Mouse (Mus musculus) heart, embryonic 15.5 days (tissue): ENCODE measurements at regions not wholly inside any gene's neighbourhood (a gene's known extent, or its start where the extent isn't known, plus 50 kb on each side); places are given as distances from the start of the nearest gene placed in this dataset.
"Not testable (repeated sequence)": the region's sequence is repeated elsewhere in the genome, so short reads cannot be mapped to it uniquely, and the experiment has no call there.

Experiments used
- ATAC-seq: fragments of 200-750 bp; cut with Nextera tagmentation; replicated peaks from 2 replicates; pipeline ENCODE4 v1.8.0; 2017; ENCODE audit warnings: low read depth, moderate TSS enrichment; ENCODE audit not compliant: insufficient number of reproducible peaks, insufficient read depth, low FRiP score
- H3K27ac ChIP-seq: fragments of 300-500 bp; sonication (generic); 2 replicates; pipeline ENCODE4 v1.5.1; 2015; ENCODE audit warnings: mild to moderate bottlenecking, inconsistent platforms
- H3K27me3 ChIP-seq: fragments of 300-500 bp; sonication (generic); 2 replicates; pipeline ENCODE4 v1.6.1; 2015; ENCODE audit warnings: inconsistent platforms
- H3K36me3 ChIP-seq: fragments of 300-500 bp; sonication (generic); 2 replicates; pipeline ENCODE4 v1.6.1; 2015; ENCODE audit warnings: mild to moderate bottlenecking, inconsistent platforms
- H3K4me1 ChIP-seq: fragments of 300-500 bp; sonication (generic); replicated peaks from 2 replicates; pipeline ENCODE4 v1.6.1; 2015; ENCODE audit warnings: inconsistent platforms
- H3K4me2 ChIP-seq: fragments of 300-500 bp; sonication (generic); 2 replicates; pipeline ENCODE4 v1.6.1; 2015; ENCODE audit warnings: inconsistent platforms, mild to moderate bottlenecking, moderate library complexity
- H3K4me3 ChIP-seq: fragments of 300-500 bp; sonication (generic); 2 replicates; pipeline ENCODE4 v1.5.1; 2015; ENCODE audit warnings: mild to moderate bottlenecking, inconsistent platforms
- H3K9ac ChIP-seq: fragments of 300-500 bp; sonication (generic); 2 replicates; pipeline ENCODE4 v1.6.1; 2015; ENCODE audit warnings: mild to moderate bottlenecking, inconsistent platforms
- H3K9me3 ChIP-seq: fragments of 300-500 bp; sonication (generic); replicated peaks from 2 replicates; pipeline ENCODE4 v1.6.1; 2016; ENCODE audit warnings: inconsistent platforms
- WGBS: fragments of 180-500 bp; shearing (Covaris S2); methylation state at CpG from one replicate; pipeline ENCODE4 v1.1.7; 2015; ENCODE audit warnings: mixed read lengths; 5-methylcytosine and 5-hydroxymethylcytosine counted together

DNA sequence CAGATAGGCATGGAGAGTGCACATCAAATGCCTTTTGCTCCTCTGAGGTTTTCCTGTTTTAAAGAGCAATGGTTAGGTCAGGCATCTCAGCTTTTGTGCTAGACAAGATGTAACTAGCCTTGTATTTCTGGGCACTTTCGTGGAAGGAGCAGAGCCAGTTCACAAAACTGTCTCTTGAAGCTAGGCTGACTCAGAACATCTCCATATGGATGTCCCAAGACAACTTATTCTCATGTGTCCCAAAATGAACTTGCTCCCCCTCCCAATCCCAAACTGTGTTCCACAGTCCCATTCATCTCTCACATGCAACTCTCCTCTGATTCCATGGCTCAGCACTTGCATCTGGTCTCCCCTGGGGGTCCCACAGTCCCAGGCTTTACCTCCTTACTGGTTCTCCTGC is 135.5 kb downstream of the Snx18 start:
- Histone ChIP-seq H3K36me3 (no peaks in the 10 kb centered on the region), H3K27me3 (no peaks in the 10 kb centered on the region), H3K27ac (no peak overlapping the region), H3K4me3 (no peak overlapping the region), H3K4me1 (0 out of 2 replicates have a peak, but pooled peaks cover 4% of the 10 kb centered on the region), H3K9me3 (no peaks in the 10 kb centered on the region), H3K9ac (no peak overlapping the region), H3K4me2 (no peak overlapping the region)
- no peak for ATAC-seq
- 83% methylated on average over 1 of the region's 1 CpGs for WGBS

DNA sequence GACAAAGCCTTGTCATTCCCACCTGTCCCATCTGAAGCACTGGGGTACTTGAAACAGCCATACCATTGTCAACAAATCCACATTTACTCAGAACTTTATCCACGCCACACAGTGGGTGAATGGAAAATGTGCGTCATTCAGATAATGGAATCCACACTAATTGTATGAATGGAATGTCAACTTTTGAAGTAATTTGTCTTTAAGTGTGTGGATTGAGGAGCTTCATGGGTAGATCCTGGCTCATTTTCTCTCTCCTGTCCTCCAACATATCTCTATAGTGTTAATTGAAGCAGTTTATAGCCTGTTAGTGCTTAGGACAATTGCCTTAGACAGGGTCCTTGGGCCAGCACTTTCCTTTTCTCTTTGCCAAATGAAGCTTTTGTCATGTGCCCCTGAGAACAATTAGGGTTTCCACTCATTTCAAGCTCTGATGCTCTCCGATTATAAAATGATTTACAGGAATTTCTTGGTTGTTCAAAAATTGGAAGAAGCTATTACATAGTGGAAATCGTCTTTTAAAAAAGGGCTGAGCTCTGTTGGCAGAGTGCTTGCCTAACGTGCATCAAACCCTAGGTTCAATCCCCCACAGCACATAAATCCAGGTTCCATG is 140.4 kb downstream of the Snx18 start:
- Histone ChIP-seq H3K27me3 (no peaks in the 10 kb centered on the region), H3K27ac (no peak overlapping the region), H3K4me2 (no peak overlapping the region), H3K9ac (no peak overlapping the region), H3K4me1 (no peaks in the 10 kb centered on the region), H3K36me3 (no peaks in the 10 kb centered on the region), H3K9me3 (no peaks in the 10 kb centered on the region), H3K4me3 (no peak overlapping the region)
- 66% methylated on average over 5 of the region's 5 CpGs for WGBS
- ATAC-seq, result no peak

DNA sequence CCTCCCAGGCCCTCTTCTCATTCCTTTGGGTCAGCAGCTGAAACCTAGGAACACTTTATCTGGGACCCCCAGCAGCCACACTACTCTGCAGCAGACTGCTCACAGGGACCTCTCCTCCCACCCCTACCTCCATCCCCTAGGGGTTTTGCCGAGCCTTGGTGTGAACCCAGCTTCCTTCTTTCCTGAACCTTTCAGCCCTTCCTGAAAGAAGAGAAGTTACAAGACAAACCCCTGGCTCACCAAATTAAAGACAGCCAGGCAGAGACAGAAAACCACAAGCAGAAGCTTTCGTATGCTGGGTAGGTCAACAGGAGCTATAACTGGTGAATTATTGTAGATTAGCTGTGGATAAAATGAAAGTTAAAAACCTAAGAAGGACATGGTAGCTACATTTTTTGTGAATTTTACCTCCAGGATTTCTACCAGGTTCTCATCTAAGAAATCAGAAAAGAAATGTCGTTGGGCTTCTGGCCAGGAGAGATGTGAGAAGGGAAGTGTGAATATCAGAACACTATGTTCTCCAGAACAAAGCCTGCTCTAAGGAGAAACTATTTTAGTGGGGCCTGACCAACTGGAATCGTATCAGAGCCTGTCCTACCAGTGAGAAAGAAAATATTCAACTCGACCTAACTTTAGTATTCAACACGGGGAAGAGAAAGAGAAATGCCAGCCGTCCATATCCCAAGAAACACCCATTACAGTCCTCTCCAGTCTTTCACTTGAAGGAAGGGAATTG is 147.4 kb downstream of the Snx18 start:
- H3K36me3 ChIP-seq, result no peaks in the 10 kb centered on the region
- WGBS, result 60% methylated on average over 7 of the region's 7 CpGs
- no peak overlapping the region for H3K27ac ChIP-seq
- H3K9ac ChIP-seq, result no peak overlapping the region
- H3K4me3 ChIP-seq, result no peak overlapping the region
- no peak overlapping the region for H3K4me2 ChIP-seq
- H3K27me3 ChIP-seq, result no peaks in the 10 kb centered on the region
- peaks cover 4% of the 10 kb centered on the region; the same call in 1 of the 2 replicates for H3K4me1 ChIP-seq
- no peaks in the 10 kb centered on the region for H3K9me3 ChIP-seq
- ATAC-seq, result no peak

DNA sequence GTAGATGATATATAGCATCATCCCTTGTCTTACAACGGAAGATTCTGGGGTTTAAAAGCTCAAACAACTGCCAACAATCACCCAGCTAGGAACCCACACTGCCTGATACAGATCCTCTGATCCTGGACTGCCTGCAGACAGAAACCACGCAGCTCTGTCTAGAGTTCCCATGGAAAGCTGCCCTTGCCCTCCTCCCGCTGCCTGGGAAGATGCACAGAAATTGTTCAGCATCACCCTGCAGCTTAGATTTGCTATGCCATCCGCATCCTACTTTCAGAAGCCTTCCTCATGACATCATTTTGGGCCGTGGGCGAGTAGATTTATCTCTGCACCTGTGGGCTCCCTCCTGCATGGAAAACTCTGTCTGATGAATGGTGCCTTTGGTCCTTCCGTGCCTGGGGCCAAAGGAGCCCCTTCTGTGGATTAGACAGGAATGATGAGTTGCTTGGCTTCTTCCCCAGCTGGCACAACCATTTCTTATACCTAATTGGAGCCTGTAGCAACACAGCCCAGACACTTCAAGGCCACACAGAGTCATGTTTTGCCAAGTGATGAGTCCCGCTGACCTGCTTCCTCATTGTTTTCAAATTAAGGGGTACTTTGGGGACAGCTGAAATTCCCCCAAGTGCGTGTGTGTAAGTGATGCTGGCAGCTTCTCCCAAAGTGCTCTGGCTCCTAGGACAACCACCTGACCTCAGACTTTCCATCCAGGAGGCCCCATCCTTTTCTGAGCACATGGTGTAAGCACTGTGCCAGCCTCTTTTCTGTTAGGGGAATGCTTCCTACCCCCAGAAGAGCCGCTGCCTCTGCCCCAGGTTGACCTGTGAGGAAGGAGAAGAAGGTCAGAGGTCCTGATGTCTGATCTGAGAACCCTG is 153.9 kb downstream of the Snx18 start:
- H3K27ac ChIP-seq, result no peak overlapping the region
- H3K9me3 ChIP-seq, result no peaks in the 10 kb centered on the region
- H3K4me3 ChIP-seq, result no peak overlapping the region
- no peaks in the 10 kb centered on the region for H3K36me3 ChIP-seq
- ATAC-seq, result no peak
- no peak overlapping the region for H3K9ac ChIP-seq
- H3K4me1 ChIP-seq, result peaks cover 4% of the 10 kb centered on the region; the same call in 1 of the 2 replicates
- H3K4me2 ChIP-seq, result no peak overlapping the region
- WGBS, result 75% methylated on average over 10 of the region's 10 CpGs
- no peaks in the 10 kb centered on the region for H3K27me3 ChIP-seq

DNA sequence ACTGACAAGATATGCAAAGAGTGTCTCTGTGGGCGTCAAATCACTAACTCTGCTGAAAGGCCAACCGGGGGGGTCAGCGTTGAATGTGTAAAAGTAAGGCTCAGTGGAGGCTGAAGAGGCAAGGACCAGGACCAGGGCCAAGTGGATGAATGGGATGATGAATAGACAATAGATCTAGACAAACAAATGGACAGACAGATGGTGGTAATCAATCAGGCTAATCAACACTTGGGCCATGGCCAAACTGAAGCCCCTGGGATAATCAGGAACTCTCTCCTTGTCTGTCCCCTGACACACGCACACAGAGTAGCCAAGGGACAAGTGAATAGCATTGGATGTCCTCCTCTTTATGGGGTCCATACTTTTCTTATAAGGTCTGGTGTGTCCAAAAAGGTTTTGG is 154.9 kb downstream of the Snx18 start:
- Histone ChIP-seq H3K36me3 (no peaks in the 10 kb centered on the region), H3K4me3 (no peak overlapping the region), H3K27ac (no peak overlapping the region), H3K4me2 (no peak overlapping the region), H3K4me1 (peaks cover 4% of the 10 kb centered on the region; the same call in 1 of the 2 replicates), H3K9me3 (no peaks in the 10 kb centered on the region), H3K27me3 (no peaks in the 10 kb centered on the region), H3K9ac (no peak overlapping the region)
- 68% methylated on average over 4 of the region's 4 CpGs for WGBS
- no peak for ATAC-seq

DNA sequence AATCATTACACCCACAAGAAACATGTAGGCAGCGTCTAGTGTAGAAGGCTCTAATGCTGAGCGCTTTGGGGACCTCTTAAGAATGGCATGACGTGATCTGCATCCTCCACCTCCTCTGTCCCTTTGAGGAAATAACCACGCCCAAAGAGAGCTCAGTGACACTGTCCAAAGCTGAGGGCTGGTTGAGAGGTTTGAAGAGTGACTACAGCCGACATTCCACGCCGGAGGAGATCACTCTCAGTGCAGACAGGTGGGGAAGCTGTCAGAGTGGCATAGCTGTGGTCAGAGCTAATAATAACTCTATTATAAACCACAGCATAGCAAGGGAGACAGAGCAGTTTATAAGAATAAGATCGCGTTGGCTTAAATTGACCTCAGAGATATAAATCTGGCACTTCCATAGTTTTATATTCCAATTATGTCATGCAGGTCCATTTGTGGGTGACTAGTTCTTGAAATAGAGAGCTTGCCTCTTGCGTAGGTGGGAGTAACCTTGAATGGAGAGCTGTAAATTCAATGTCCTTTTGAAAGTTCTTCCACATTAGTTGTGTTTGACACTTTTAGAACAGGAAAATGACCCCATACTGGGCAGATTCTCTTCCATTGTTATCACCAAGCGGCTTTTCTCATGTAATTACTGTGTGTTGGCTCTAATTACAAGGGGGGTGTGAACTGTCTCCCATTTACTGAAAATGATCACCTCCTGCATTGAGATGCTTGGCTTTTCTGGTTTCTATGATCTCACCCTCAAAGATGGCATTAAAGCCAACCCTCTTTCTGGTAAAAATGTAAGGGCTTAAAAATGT is 161.7 kb downstream of the BC067074 start:
- Histone ChIP-seq H3K9ac (no peak overlapping the region), H3K9me3 (no peaks in the 10 kb centered on the region), H3K4me1 (peaks cover 4% of the 10 kb centered on the region), H3K4me3 (no peak overlapping the region; the same call in 1 of the 2 replicates), H3K4me2 (peak overlapping the region; percentile 47), H3K27ac (peak overlapping the region; percentile 67), H3K27me3 (no peaks in the 10 kb centered on the region), H3K36me3 (no peaks in the 10 kb centered on the region)
- WGBS, result 32% methylated on average over 11 of the region's 11 CpGs
- ATAC-seq, result peak; percentile 92

DNA sequence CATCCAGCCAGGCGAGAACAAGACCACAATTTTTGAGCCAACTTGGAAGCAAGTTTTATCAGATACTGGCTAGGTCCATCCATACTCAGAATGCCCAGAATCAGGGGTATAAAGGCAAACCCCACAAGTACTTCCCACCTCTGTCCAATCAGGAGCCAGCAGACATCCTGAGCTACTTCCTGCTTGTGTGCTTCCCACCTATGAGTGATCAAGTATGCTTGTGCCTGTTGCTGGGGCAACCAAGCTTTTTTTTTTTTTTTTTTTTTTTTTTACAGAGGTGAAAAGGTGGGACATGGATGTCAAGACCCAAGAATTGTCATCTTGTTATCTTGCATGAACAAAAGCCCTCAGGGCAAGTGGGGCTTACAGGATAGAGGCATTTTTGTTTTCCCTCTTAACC is 155.4 kb downstream of the BC067074 start:
- H3K36me3 ChIP-seq, result no peaks in the 10 kb centered on the region
- ATAC-seq, result no peak
- H3K9me3 ChIP-seq, result no peaks in the 10 kb centered on the region
- no peak overlapping the region for H3K4me2 ChIP-seq
- H3K27ac ChIP-seq, result no peak overlapping the region
- no peak overlapping the region for H3K9ac ChIP-seq
- H3K4me1 ChIP-seq, result no peaks in the 10 kb centered on the region
- 87% methylated on average over 1 of the region's 1 CpGs for WGBS
- H3K27me3 ChIP-seq, result no peaks in the 10 kb centered on the region
- no peak overlapping the region for H3K4me3 ChIP-seq

DNA sequence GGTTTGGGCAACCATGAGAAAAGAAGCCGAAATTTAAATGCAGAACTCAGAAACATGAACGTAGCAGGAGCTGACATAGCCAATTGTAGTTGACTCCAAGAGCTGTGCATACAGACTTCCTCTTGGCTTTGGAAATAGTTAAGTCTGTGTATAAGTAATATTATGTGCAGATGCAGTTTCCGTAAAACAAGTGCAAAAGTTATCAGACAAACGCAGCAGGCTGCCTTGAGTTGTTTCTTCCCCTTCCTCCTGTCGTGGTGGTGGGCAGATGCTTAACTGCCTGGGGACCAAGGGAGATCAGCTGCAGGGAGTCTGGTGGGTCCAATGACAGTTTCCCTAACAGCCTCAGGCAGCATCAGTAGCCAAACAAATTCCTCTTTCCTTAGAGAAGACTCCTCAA is 153.3 kb downstream of the BC067074 start:
- ATAC-seq, result no peak
- 63% methylated on average over 5 of the region's 5 CpGs for WGBS

DNA sequence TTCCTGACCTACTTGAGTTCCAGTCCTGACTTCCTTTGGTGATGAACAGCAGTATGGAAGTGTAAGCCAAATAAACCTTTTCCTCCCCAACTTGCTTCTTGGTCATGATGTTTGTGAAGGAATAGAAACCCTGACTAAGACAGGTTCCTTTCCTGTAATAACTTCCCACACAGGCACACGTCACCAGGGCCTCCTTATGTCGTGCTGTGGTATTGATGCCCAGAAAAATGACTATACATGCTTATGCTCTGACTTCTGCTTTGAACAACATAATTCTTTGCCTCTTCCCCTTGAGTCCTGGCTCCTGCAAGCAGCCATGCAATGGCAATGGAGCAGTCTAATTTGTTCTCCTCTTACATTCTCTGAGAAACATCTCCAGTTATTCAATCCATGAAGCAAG is 151.5 kb downstream of the BC067074 start:
- H3K4me1 ChIP-seq, result peaks cover 15% of the 10 kb centered on the region
- H3K9me3 ChIP-seq, H3K4me2 ChIP-seq, H3K4me3 ChIP-seq, H3K36me3 ChIP-seq, H3K27me3 ChIP-seq, H3K27ac ChIP-seq, H3K9ac ChIP-seq, ATAC-seq: not testable (repeated sequence)
- WGBS, result 91% methylated on average over 2 of the region's 2 CpGs

More for the DNA sequence above, 153.3 kb downstream of the BC067074 start:
- Histone ChIP-seq H3K4me2 (no peak overlapping the region), H3K9ac (no peak overlapping the region), H3K4me3 (no peak overlapping the region), H3K27me3 (no peaks in the 10 kb centered on the region), H3K9me3 (no peaks in the 10 kb centered on the region), H3K36me3 (no peaks in the 10 kb centered on the region), H3K4me1 (peaks cover 11% of the 10 kb centered on the region), H3K27ac (no peak overlapping the region)

DNA sequence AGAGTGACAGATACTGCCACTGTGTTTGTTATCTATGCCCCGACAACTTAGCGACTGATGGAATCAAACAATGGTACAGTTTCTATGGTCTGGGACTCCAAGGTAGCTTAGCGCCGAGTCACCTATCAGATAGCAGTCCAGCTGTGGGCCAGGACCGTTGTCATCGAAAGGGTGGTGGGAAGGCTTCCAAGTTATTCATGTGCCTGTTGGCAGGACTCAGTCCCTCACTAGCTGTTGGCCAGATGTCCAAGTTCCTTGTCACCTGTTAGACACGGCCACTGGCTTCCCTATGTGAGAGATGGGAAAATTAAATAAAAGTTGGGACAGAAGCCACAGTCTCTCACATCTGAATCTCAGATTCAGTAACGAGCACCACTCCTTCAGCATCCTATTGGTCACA is 150.1 kb downstream of the BC067074 start:
- Histone ChIP-seq H3K9ac (no peak overlapping the region), H3K27ac (no peak overlapping the region), H3K4me3 (no peak overlapping the region), H3K9me3 (no peaks in the 10 kb centered on the region), H3K4me2 (no peak overlapping the region), H3K4me1 (peaks cover 23% of the 10 kb centered on the region), H3K27me3 (no peaks in the 10 kb centered on the region), H3K36me3 (no peaks in the 10 kb centered on the region)
- no peak for ATAC-seq
- 55% methylated on average over 8 of the region's 8 CpGs for WGBS

DNA sequence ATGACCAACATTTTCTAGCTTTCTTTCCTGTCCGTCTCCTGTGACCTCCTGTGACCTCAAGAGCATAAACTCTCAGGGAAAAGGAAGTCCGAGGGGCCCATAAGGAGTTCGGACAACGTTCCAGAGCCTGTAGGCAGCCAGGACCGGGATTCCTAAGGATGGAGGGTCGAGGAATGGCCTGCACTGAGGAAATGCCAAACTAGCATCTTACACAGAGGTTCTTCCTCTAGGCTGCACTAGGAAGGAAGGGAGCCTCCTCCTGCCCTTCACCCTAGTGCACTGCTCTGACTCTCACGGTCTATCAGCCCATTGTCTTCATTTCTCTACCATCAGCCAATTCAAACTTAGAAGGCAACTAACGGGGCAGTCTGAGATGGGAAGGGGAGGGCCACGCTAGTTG is 149.2 kb downstream of the BC067074 start:
- no peak overlapping the region for H3K4me3 ChIP-seq

More for the DNA sequence above, 149.2 kb downstream of the BC067074 start:
- H3K36me3 ChIP-seq, result no peaks in the 10 kb centered on the region
- H3K9ac ChIP-seq, result no peak overlapping the region
- peak; percentile 83 for ATAC-seq
- peaks cover 23% of the 10 kb centered on the region for H3K4me1 ChIP-seq
- no peaks in the 10 kb centered on the region for H3K9me3 ChIP-seq
- WGBS, result 56% methylated on average over 9 of the region's 9 CpGs
- H3K27me3 ChIP-seq, result no peaks in the 10 kb centered on the region
- H3K4me2 ChIP-seq, result no peak overlapping the region
- H3K27ac ChIP-seq, result 0 out of 2 replicates have a peak overlapping the region, but pooled peaks have one; percentile 11
